Mouse (Mus musculus): ENCODE data around the gene Clpx.

- no peak for TF ChIP-seq GATA1 (IDR thresholded peaks at IDR 0.05; ENCODE audit: borderline replicate concordance, low read length)
- no peak for TF ChIP-seq CTCF (IDR thresholded peaks at IDR 0.05; ENCODE audit: low read depth, low read length)
- TF ChIP-seq GATA2 (IDR thresholded peaks at IDR 0.05; ENCODE audit: borderline replicate concordance, low read depth, low read length), result no peak
- no peak for TF ChIP-seq TAL1 (conservative IDR thresholded peaks at IDR 0.05; ENCODE audit: low read depth, low read length)
- TF ChIP-seq POLR2AphosphoS5 (IDR thresholded peaks at IDR 0.05; ENCODE audit: insufficient replicate concordance, low read depth, low read length), result no peak
These were observed 39.9 kb downstream of the Clpx start for GRCm38 (mm10) chr9:65333958-65334357.
